Mouse (Mus musculus): ENCODE data around the gene Gm5244. TPM values are rescaled to one million over a fixed set of nuclear protein-coding genes. Genes with fewer than 3 reads are reported as not detected.

Gm5244 gene
- not detected in 2 replicates for polyA plus RNA-seq (2015; fragmentation: Nextera tagmentation; extraction: Ambion mirVana)

- Histone ChIP-seq H3K36me3 (ENCODE audit: control insufficient read depth, insufficient read depth, low read length) (no peaks in the 10 kb centered on the region), H3K4me3 (ENCODE audit: low read length) (no peak within 1 kb of the TSS), H3K27ac (ENCODE audit: low read length) (no peak within 1 kb of the TSS)
Measured at GRCm38 (mm10) chr19:12846382-12846781, at the start of gene Gm5244. Gene Gm5244 (plus strand): TSS chr19:12846682.

GRCm38 (mm10) chr19:12797071-12797470 lies 49.4 kb upstream of the Gm5244 start:
- WGBS: under 1% methylated on average over 7 of the region's 7 CpGs
- Histone ChIP-seq H3K27me3 (replicated peaks; ENCODE audit: control insufficient read depth, insufficient read depth, low read length) (no peaks in the 10 kb centered on the region), H3K4me1 (ENCODE audit: control insufficient read depth, insufficient read depth, low read length) (no peaks in the 10 kb centered on the region), H3K27ac (ENCODE audit: low read length) (peak overlapping the region; percentile 99), H3K4me3 (ENCODE audit: low read length) (peak overlapping the region; percentile 94), H3K4me2 (ENCODE audit: low read depth, low read length) (peak overlapping the region; percentile 75), H3K9me3 (ENCODE audit: control insufficient read depth, low read length) (no peaks in the 10 kb centered on the region), H3K36me3 (ENCODE audit: control insufficient read depth, insufficient read depth, low read length) (no peaks in the 10 kb centered on the region), H3K9ac (ENCODE audit: low read depth, low read length) (peak overlapping the region; percentile 84)
- no peak for ATAC-seq

More at GRCm38 (mm10) chr19:12846382-12846781, at the start of gene Gm5244:
- Histone ChIP-seq H3K27me3 (replicated peaks; ENCODE audit: control insufficient read depth, insufficient read depth, low read length) (no peaks in the 10 kb centered on the region), H3K9ac (ENCODE audit: low read depth, low read length) (no peak within 1 kb of the TSS), H3K4me2 (ENCODE audit: low read depth, low read length) (no peak within 1 kb of the TSS), H3K4me1 (ENCODE audit: control insufficient read depth, insufficient read depth, low read length) (no peaks in the 10 kb centered on the region), H3K9me3 (ENCODE audit: control insufficient read depth, low read length) (no peaks in the 10 kb centered on the region)
- ATAC-seq: no peak

GRCm38 (mm10) chr19:12798404-12798803 lies 48.1 kb upstream of the Gm5244 start:
- Histone ChIP-seq H3K27ac (ENCODE audit: low read length) (no peak overlapping the region), H3K4me3 (ENCODE audit: low read length) (no peak overlapping the region), H3K9me3 (ENCODE audit: control insufficient read depth, low read length) (no peaks in the 10 kb centered on the region), H3K4me1 (ENCODE audit: control insufficient read depth, insufficient read depth, low read length) (no peaks in the 10 kb centered on the region), H3K9ac (ENCODE audit: low read depth, low read length) (no peak overlapping the region), H3K36me3 (ENCODE audit: control insufficient read depth, insufficient read depth, low read length) (no peaks in the 10 kb centered on the region), H3K27me3 (replicated peaks; ENCODE audit: control insufficient read depth, insufficient read depth, low read length) (no peaks in the 10 kb centered on the region), H3K4me2 (ENCODE audit: low read depth, low read length) (no peak overlapping the region)
- WGBS: 78% methylated on average over 4 of the region's 4 CpGs
- ATAC-seq: no peak

- no peak for ATAC-seq
- H3K4me3 ChIP-seq (ENCODE audit: low read length): no peak overlapping the region
- H3K27me3 ChIP-seq (replicated peaks; ENCODE audit: control insufficient read depth, insufficient read depth, low read length): no peaks in the 10 kb centered on the region
- no peaks in the 10 kb centered on the region for H3K36me3 ChIP-seq (ENCODE audit: control insufficient read depth, insufficient read depth, low read length)
- no peaks in the 10 kb centered on the region for H3K9me3 ChIP-seq (ENCODE audit: control insufficient read depth, low read length)
- H3K27ac ChIP-seq (ENCODE audit: low read length): no peak overlapping the region
- H3K4me2 ChIP-seq (ENCODE audit: low read depth, low read length): no peak overlapping the region
- no peak overlapping the region for H3K9ac ChIP-seq (ENCODE audit: low read depth, low read length)
- WGBS: 84% methylated on average over 3 of the region's 3 CpGs
- H3K4me1 ChIP-seq (ENCODE audit: control insufficient read depth, insufficient read depth, low read length): no peaks in the 10 kb centered on the region
Measured at GRCm38 (mm10) chr19:12799081-12799480, 47.4 kb upstream of the Gm5244 start.

- 75% methylated on average over 2 of the region's 2 CpGs for WGBS
- no peaks in the 10 kb centered on the region for H3K4me1 ChIP-seq (ENCODE audit: control insufficient read depth, insufficient read depth, low read length)
- no peak overlapping the region for H3K9ac ChIP-seq (ENCODE audit: low read depth, low read length)
- no peak overlapping the region for H3K4me3 ChIP-seq (ENCODE audit: low read length)
- no peaks in the 10 kb centered on the region for H3K27me3 ChIP-seq (replicated peaks; ENCODE audit: control insufficient read depth, insufficient read depth, low read length)
- ATAC-seq: no peak
- no peaks in the 10 kb centered on the region for H3K36me3 ChIP-seq (ENCODE audit: control insufficient read depth, insufficient read depth, low read length)
- H3K9me3 ChIP-seq (ENCODE audit: control insufficient read depth, low read length): no peaks in the 10 kb centered on the region
- no peak overlapping the region for H3K4me2 ChIP-seq (ENCODE audit: low read depth, low read length)
- no peak overlapping the region for H3K27ac ChIP-seq (ENCODE audit: low read length)
Measured at GRCm38 (mm10) chr19:12800621-12801020, 45.9 kb upstream of the Gm5244 start.

GRCm38 (mm10) chr19:12801046-12801445 lies 45.4 kb upstream of the Gm5244 start:
- no peak for ATAC-seq
- H3K27me3 ChIP-seq (replicated peaks; ENCODE audit: control insufficient read depth, insufficient read depth, low read length): no peaks in the 10 kb centered on the region
- H3K9ac ChIP-seq (ENCODE audit: low read depth, low read length): no peak overlapping the region
- no peak overlapping the region for H3K4me3 ChIP-seq (ENCODE audit: low read length)
- H3K27ac ChIP-seq (ENCODE audit: low read length): no peak overlapping the region
- H3K9me3 ChIP-seq (ENCODE audit: control insufficient read depth, low read length): no peaks in the 10 kb centered on the region
- no peaks in the 10 kb centered on the region for H3K36me3 ChIP-seq (ENCODE audit: control insufficient read depth, insufficient read depth, low read length)
- H3K4me1 ChIP-seq (ENCODE audit: control insufficient read depth, insufficient read depth, low read length): no peaks in the 10 kb centered on the region
- 66% methylated on average over 3 of the region's 3 CpGs for WGBS
- no peak overlapping the region for H3K4me2 ChIP-seq (ENCODE audit: low read depth, low read length)

GRCm38 (mm10) chr19:12802830-12803229 lies 43.7 kb upstream of the Gm5244 start:
- Histone ChIP-seq H3K4me2 (ENCODE audit: low read depth, low read length) (no peak overlapping the region), H3K4me3 (ENCODE audit: low read length) (no peak overlapping the region), H3K4me1 (ENCODE audit: control insufficient read depth, insufficient read depth, low read length) (no peaks in the 10 kb centered on the region), H3K27ac (ENCODE audit: low read length) (no peak overlapping the region), H3K9ac (ENCODE audit: low read depth, low read length) (no peak overlapping the region), H3K27me3 (replicated peaks; ENCODE audit: control insufficient read depth, insufficient read depth, low read length) (no peaks in the 10 kb centered on the region), H3K36me3 (ENCODE audit: control insufficient read depth, insufficient read depth, low read length) (no peaks in the 10 kb centered on the region), H3K9me3 (ENCODE audit: control insufficient read depth, low read length) (no peaks in the 10 kb centered on the region)
- WGBS: 74% methylated on average over 3 of the region's 3 CpGs
- no peak for ATAC-seq

- H3K4me2 ChIP-seq (ENCODE audit: low read depth, low read length): no peak overlapping the region
- no peaks in the 10 kb centered on the region for H3K27me3 ChIP-seq (replicated peaks; ENCODE audit: control insufficient read depth, insufficient read depth, low read length)
- H3K9ac ChIP-seq (ENCODE audit: low read depth, low read length): no peak overlapping the region
- no peak overlapping the region for H3K4me3 ChIP-seq (ENCODE audit: low read length)
- no peaks in the 10 kb centered on the region for H3K36me3 ChIP-seq (ENCODE audit: control insufficient read depth, insufficient read depth, low read length)
- peak; percentile 81 for ATAC-seq
- H3K4me1 ChIP-seq (ENCODE audit: control insufficient read depth, insufficient read depth, low read length): no peaks in the 10 kb centered on the region
- H3K9me3 ChIP-seq (ENCODE audit: control insufficient read depth, low read length): no peaks in the 10 kb centered on the region
- no peak overlapping the region for H3K27ac ChIP-seq (ENCODE audit: low read length)
- 97% methylated on average over 1 of the region's 1 CpGs for WGBS
Measured at GRCm38 (mm10) chr19:12804237-12804636, 42.2 kb upstream of the Gm5244 start.

- WGBS: 82% methylated on average over 3 of the region's 3 CpGs
- Histone ChIP-seq H3K4me1 (ENCODE audit: control insufficient read depth, insufficient read depth, low read length) (no peaks in the 10 kb centered on the region), H3K27ac (ENCODE audit: low read length) (no peak overlapping the region)
Measured at GRCm38 (mm10) chr19:12805730-12806129, 40.8 kb upstream of the Gm5244 start.

GRCm38 (mm10) chr19:12806214-12806613 lies 40.3 kb upstream of the Gm5244 start:
- Histone ChIP-seq H3K4me3 (ENCODE audit: low read length) (no peak overlapping the region), H3K4me1 (ENCODE audit: control insufficient read depth, insufficient read depth, low read length) (no peaks in the 10 kb centered on the region), H3K27ac (ENCODE audit: low read length) (no peak overlapping the region), H3K9ac (ENCODE audit: low read depth, low read length) (no peak overlapping the region), H3K9me3 (ENCODE audit: control insufficient read depth, low read length) (no peaks in the 10 kb centered on the region), H3K36me3 (ENCODE audit: control insufficient read depth, insufficient read depth, low read length) (no peaks in the 10 kb centered on the region), H3K4me2 (ENCODE audit: low read depth, low read length) (no peak overlapping the region), H3K27me3 (replicated peaks; ENCODE audit: control insufficient read depth, insufficient read depth, low read length) (no peaks in the 10 kb centered on the region)
- WGBS: 65% methylated on average over 2 of the region's 2 CpGs
- ATAC-seq: no peak

More at GRCm38 (mm10) chr19:12805730-12806129, 40.8 kb upstream of the Gm5244 start:
- Histone ChIP-seq H3K4me3 (ENCODE audit: low read length) (no peak overlapping the region), H3K27me3 (replicated peaks; ENCODE audit: control insufficient read depth, insufficient read depth, low read length) (no peaks in the 10 kb centered on the region), H3K36me3 (ENCODE audit: control insufficient read depth, insufficient read depth, low read length) (no peaks in the 10 kb centered on the region), H3K9ac (ENCODE audit: low read depth, low read length) (no peak overlapping the region), H3K4me2 (ENCODE audit: low read depth, low read length) (no peak overlapping the region), H3K9me3 (ENCODE audit: control insufficient read depth, low read length) (no peaks in the 10 kb centered on the region)
- ATAC-seq: no peak

Data from intestine, embryonic 16.5 days (tissue).